9 mouse cellular contexts compared by ENCODE assay signal in the genomic region with DNA sequence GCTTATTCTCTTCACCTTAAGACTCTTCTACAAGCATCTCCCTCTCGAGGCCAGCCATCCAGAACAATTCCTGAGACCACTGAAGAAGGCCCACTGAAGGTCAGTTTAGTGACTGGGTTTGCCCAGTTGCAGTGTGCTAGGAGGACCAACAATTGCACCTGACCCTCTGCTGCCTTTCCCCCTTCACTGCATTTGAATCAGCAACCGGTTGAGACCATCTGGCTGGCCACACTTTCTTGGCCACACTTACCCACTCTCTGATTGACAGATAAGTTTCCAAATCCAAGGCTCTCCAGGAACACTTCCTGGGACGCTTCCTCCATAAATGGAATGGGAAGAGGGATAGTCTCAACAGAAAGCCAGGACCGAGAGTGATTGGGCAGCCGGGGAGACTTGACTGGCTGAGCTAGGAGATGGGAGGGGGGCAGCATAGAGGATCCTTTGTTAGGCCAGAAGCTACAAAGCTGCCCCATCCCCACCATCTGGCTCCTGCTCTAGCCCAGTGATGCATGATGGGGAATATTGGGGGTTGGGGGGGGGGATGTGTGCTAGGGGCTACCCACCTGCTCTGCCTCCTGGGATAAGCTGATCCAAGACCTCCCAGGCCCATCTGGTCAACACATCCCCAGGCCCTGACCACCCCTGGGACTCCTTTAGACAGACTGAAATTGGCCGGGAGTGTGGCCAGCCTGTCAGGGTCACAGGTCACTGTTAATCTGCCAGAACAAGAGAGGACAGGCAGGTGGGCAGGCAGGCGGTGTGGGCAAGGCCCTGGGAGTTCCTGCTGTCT. TPM values are rescaled to one million over a fixed set of nuclear protein-coding genes. Genes with fewer than 3 reads are reported as not detected.
DNase-seq lines count a peak whose midpoint lies in the region; ATAC-seq lines count a peak whose summit lies in the region.
"Had no signal": no experiment of that assay in that cellular context is flagged by ENCODE, and none has a peak within 500 bp of the region (broad histone marks: within the 10 kb centered on the region; RNA-seq: fewer than 3 reads in every experiment).

No protein-coding gene starts in this region.

- no peak overlapping the region for H3K4me2 ChIP-seq in forebrain, embryonic 11.5 days (ENCODE audit: low read depth, low read length, severe bottlenecking)
- no peak overlapping the region for H3K4me2 ChIP-seq in midbrain, embryonic 13.5 days (replicated peaks)

- H3K27ac ChIP-seq in forebrain, embryonic 11.5 days (ENCODE audit: low read depth, low read length) = peak overlapping the region; percentile 78
- H3K27ac ChIP-seq in midbrain, embryonic 13.5 days = peak overlapping the region; percentile 85

- H3K4me1 ChIP-seq in forebrain, embryonic 11.5 days (replicated peaks; ENCODE audit: control insufficient read depth, insufficient read depth, low read length) = 0 out of 2 replicates have a peak, but pooled peaks cover 7% of the 10 kb centered on the region
- H3K4me1 ChIP-seq in midbrain, embryonic 13.5 days (replicated peaks) = peaks cover 29% of the 10 kb centered on the region

- DNase-seq in Muller cell, postnatal 12 days (ENCODE audit: inconsistent ontology term) = peak; percentile 73
- DNase-seq in cerebellum, adult 11-12 months = peak; percentile 77
- peak; percentile 75 for DNase-seq in forebrain, embryonic 11.5 days (ENCODE audit: low spot score)
- no peak for DNase-seq in adrenal gland, adult 8-10 months
- no peak for DNase-seq in kidney, postnatal 14 days
- no peak for DNase-seq in left cerebral cortex, postnatal 14 days (ENCODE audit: low spot score in 2 of 2)
- no peak for DNase-seq in thymus, postnatal 0 days (ENCODE audit: low spot score)
- DNase-seq: thymus, postnatal 36 days had no signal

- peak; percentile 78 for ATAC-seq in forebrain, embryonic 11.5 days (replicated peaks; ENCODE audit: low FRiP score)
- peak; percentile 85 for ATAC-seq in midbrain, embryonic 13.5 days

- no peak overlapping the region for H3K4me3 ChIP-seq in forebrain, embryonic 11.5 days (ENCODE audit: low read depth, low read length)
- H3K4me3 ChIP-seq in midbrain, embryonic 13.5 days (replicated peaks) = no peak overlapping the region

- no peaks in the 10 kb centered on the region for H3K27me3 ChIP-seq in forebrain, embryonic 11.5 days (ENCODE audit: control insufficient read depth, insufficient read depth, low read length)
- no peaks in the 10 kb centered on the region for H3K27me3 ChIP-seq in midbrain, embryonic 13.5 days

- H3K9me3 ChIP-seq in forebrain, embryonic 11.5 days (ENCODE audit: control insufficient read depth, low read length) = no peaks in the 10 kb centered on the region
- no peaks in the 10 kb centered on the region for H3K9me3 ChIP-seq in midbrain, embryonic 13.5 days

- intact Hi-C loops in left cerebral cortex, postnatal 14 days (cut with DNase I) = no loop called here

- WGBS in forebrain, embryonic 11.5 days = 17% methylated on average over 7 of the region's 7 CpGs
- 13% methylated on average over 7 of the region's 7 CpGs for WGBS in midbrain, embryonic 13.5 days

- no peaks in the 10 kb centered on the region for H3K36me3 ChIP-seq in forebrain, embryonic 11.5 days (ENCODE audit: control insufficient read depth, insufficient read depth, low read length)
- H3K36me3 ChIP-seq in midbrain, embryonic 13.5 days = no peaks in the 10 kb centered on the region

- no peak overlapping the region for H3K9ac ChIP-seq in forebrain, embryonic 11.5 days (ENCODE audit: low read length)
- no peak overlapping the region for H3K9ac ChIP-seq in midbrain, embryonic 13.5 days (replicated peaks)

RNA-seq across cellular contexts. Expression of a gene that starts 13.2 kb away (rescaled TPM):
- 3.1 and 3.4 TPM in 2 replicates for polyA plus RNA-seq in forebrain, embryonic 11.5 days (2014; fragmentation: Nextera tagmentation; extraction: Ambion mirVana)
- polyA plus RNA-seq in midbrain, embryonic 13.5 days (2015; fragmentation: Nextera tagmentation; extraction: Ambion mirVana) = 4.8 and 5.9 TPM in 2 replicates
- total RNA-seq in adrenal gland, adult 8-10 months (2022) = 10 to 100 TPM; 21.3 to 37.6 (median 31.5) TPM
- 10 to 100 TPM; 31.4 to 31.9 TPM for total RNA-seq in left cerebral cortex, postnatal 14 days (2021)
- polyA plus RNA-seq in thymus, postnatal 0 days (2015; fragmentation: Nextera tagmentation; extraction: Ambion mirVana) = 2.6 TPM in 2 replicates

RNA-seq across cellular contexts. Expression of a gene that starts 15.1 kb away (rescaled TPM):
- polyA plus RNA-seq in forebrain, embryonic 11.5 days (2014; fragmentation: Nextera tagmentation; extraction: Ambion mirVana) = 69.4 and 71.6 TPM in 2 replicates
- 71.6 and 83.1 TPM in 2 replicates for polyA plus RNA-seq in midbrain, embryonic 13.5 days (2015; fragmentation: Nextera tagmentation; extraction: Ambion mirVana)
- 10 to 100 TPM; 34.0 to 55.4 (median 43.4) TPM for total RNA-seq in adrenal gland, adult 8-10 months (2022)
- total RNA-seq in left cerebral cortex, postnatal 14 days (2021) = 10 to 100 TPM; 40.5 to 52.0 TPM
- 23.7 and 25.4 TPM in 2 replicates for polyA plus RNA-seq in thymus, postnatal 0 days (2015; fragmentation: Nextera tagmentation; extraction: Ambion mirVana)

RNA-seq across cellular contexts. Expression of a gene that starts 48.3 kb away (rescaled TPM):
- polyA plus RNA-seq in forebrain, embryonic 11.5 days (2014; fragmentation: Nextera tagmentation; extraction: Ambion mirVana) = 15.0 and 17.0 TPM in 2 replicates
- polyA plus RNA-seq in midbrain, embryonic 13.5 days (2015; fragmentation: Nextera tagmentation; extraction: Ambion mirVana) = 15.2 and 15.4 TPM in 2 replicates
- total RNA-seq in adrenal gland, adult 8-10 months (2022) = 10 to 100 TPM; 13.7 to 25.4 (median 18.6) TPM
- 10 to 100 TPM; 11.8 to 13.5 TPM for total RNA-seq in left cerebral cortex, postnatal 14 days (2021)
- polyA plus RNA-seq in thymus, postnatal 0 days (2015; fragmentation: Nextera tagmentation; extraction: Ambion mirVana) = 36.8 and 56.8 TPM in 2 replicates

Comparison
In these comparisons a context has a peak if more than half of its experiments do, and no peak if none do; other contexts are left out.
1. DNase-seq: peak in Muller cell, postnatal 12 days (single experiment), cerebellum, adult 11-12 months (single experiment) and forebrain, embryonic 11.5 days (single experiment); none in adrenal gland, adult 8-10 months (single experiment), kidney, postnatal 14 days (single experiment), left cerebral cortex, postnatal 14 days (0 of 2) and thymus, postnatal 0 days (single experiment).